Mouse (Mus musculus) adrenal gland, postnatal 14 days (tissue): ENCODE measurements around the gene Pms2. TPM values are rescaled to one million over a fixed set of nuclear protein-coding genes. Genes with fewer than 3 reads are reported as not detected.

Experiments
- total RNA-seq: library from RNA; stranded (reverse); gene quantifications from 2 replicates; pipeline ENCODE4 v1.2.3, GENCODE M21; 2021

Gene Pms2
- total RNA-seq, 1 experiment from 2014 or later, result 8.7 TPM

Other genes starting within 250 kb of the Pms2 start
- gene Usp42, start 177.7 kb upstream of the Pms2 start, total RNA-seq, result 13.5 and 16.8 TPM in 2 replicates
- gene Eif2ak1, start 92.2 kb upstream of the Pms2 start, total RNA-seq, result 33.1 and 34.2 TPM in 2 replicates
- gene Ankrd61, start 12.3 kb upstream of the Pms2 start, total RNA-seq, result not detected in 2 replicates
- gene Aimp2, start 117 bp upstream of the Pms2 start, total RNA-seq, result 33.5 and 41.5 TPM in 2 replicates
- not detected in 2 replicates for gene Gm42421, start 18.2 kb downstream of the Pms2 start, total RNA-seq
- gene Rsph10b, start 23.1 kb downstream of the Pms2 start, total RNA-seq, result 1.3 and 1.7 TPM in 2 replicates
- gene Ccz1, start 104.9 kb downstream of the Pms2 start, total RNA-seq, result 47.6 and 59.7 TPM in 2 replicates
- not detected in 2 replicates for gene Ocm, start 116.7 kb downstream of the Pms2 start, total RNA-seq
- 26.2 and 28.0 TPM in 2 replicates for gene Lmtk2, start 190.5 kb downstream of the Pms2 start, total RNA-seq